Mouse (Mus musculus): ENCODE data around the gene Dhx15.

Gene Dhx15

DNA sequence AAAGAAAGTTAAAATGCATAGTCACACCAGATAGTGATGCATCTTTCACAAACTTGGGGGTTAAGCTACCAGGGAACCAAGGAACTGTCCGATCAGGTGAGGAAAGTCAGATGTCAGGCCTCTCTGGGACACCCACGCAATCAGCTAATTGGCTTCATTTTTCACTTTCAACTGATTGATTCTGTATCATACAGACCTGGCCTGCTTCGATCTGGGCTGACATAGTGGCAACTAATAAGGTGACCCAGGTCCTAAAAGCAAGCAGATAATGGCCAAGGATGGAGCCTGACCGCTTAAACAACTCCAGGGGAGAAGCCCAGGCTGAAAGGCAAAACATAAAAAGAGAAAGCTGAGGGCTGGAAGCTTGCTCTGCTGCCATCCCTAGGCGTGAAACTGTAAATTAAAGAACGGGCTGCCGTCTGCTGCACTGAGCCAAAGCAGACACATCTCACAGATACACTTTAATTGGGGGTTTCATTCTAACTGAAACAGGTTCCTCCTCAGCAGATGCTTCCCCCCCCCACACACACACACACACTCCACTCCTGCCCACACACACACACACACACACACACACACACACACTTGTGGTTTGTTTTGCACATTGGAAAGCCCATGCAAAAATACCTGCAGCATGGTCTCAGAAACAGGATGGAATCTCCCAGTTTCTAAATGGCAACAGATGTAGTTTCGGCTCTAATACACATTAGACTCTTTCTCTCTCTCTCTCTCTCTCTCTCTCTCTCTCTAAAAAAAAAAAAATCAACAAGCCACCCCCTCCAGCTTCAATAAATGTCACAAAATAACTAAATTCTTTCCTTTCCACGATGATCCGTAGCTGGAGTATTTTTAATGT lies 79.3 kb downstream of the Dhx15 start:
- peak in 1 of 2 experiments; percentile 53 for DNase-seq (ENCODE audit: low spot score in 2 of 2)

Data from left cerebral cortex, adult 9 months (tissue).